Mouse (Mus musculus) liver, embryonic 11.5 days (tissue): Measurements from ENCODE around the gene Zfp385c. TPM values are rescaled to one million over a fixed set of nuclear protein-coding genes. Genes with fewer than 3 reads are reported as not detected.
A peak's percentile ranks its signal among the peaks of the same experiment; 100 is the strongest.

Source experiments
- ATAC-seq: fragments of 200-750 bp; cut with Nextera tagmentation; replicated peaks from 2 replicates; pipeline ENCODE4 v1.8.0; 2017; ENCODE audit warnings: moderate number of reproducible peaks, mild to moderate bottlenecking, moderate TSS enrichment, moderate library complexity; ENCODE audit not compliant: low FRiP score
- DNase-seq: peaks from one replicate; pipeline ENCODE4 v3.0.0-alpha.2; 2017; ENCODE audit warnings: low spot score
- H3K27ac ChIP-seq: fragments of 300-500 bp; sonication (generic); 2 replicates; pipeline ENCODE4 v1.5.1; 2014; ENCODE audit warnings: mild to moderate bottlenecking, low read depth, low read length, control low read depth
- H3K27me3 ChIP-seq: fragments of 300-500 bp; sonication (generic); replicated peaks from 2 replicates; pipeline ENCODE4 v1.6.1; 2014; ENCODE audit warnings: low read length, mixed read lengths; ENCODE audit not compliant: control insufficient read depth, insufficient read depth
- H3K36me3 ChIP-seq: fragments of 300-500 bp; sonication (generic); 2 replicates; pipeline ENCODE4 v1.6.1; 2014; ENCODE audit warnings: mild to moderate bottlenecking, low read length, moderate library complexity, mixed read lengths; ENCODE audit not compliant: control insufficient read depth, insufficient read depth
- H3K4me1 ChIP-seq: fragments of 300-500 bp; sonication (generic); replicated peaks from 2 replicates; pipeline ENCODE4 v1.6.1; 2014; ENCODE audit warnings: low read length, mixed read lengths; ENCODE audit not compliant: control insufficient read depth, insufficient read depth
- H3K4me2 ChIP-seq: fragments of 300-500 bp; sonication (generic); 2 replicates; pipeline ENCODE4 v1.6.1; 2014; ENCODE audit warnings: mild to moderate bottlenecking, control low read depth, moderate library complexity
- H3K4me3 ChIP-seq: fragments of 300-500 bp; sonication (generic); 2 replicates; pipeline ENCODE4 v1.5.1; 2014; ENCODE audit warnings: low read depth, low read length, control low read depth
- H3K9ac ChIP-seq: fragments of 300-500 bp; sonication (generic); 2 replicates; pipeline ENCODE4 v1.6.1; 2014; ENCODE audit warnings: low read depth, low read length, control low read depth
- H3K9me3 ChIP-seq: fragments of 300-500 bp; sonication (generic); 2 replicates; pipeline ENCODE4 v1.6.1; 2016; ENCODE audit warnings: low read length, inconsistent platforms, mixed read lengths; ENCODE audit not compliant: control insufficient read depth
- WGBS: fragments of 180-500 bp; shearing (Covaris S2); extraction: QIAGEN DNeasy Blood & Tissue Kit; methylation state at CpG from one replicate; pipeline ENCODE4 v1.1.7; 2014; 5-methylcytosine and 5-hydroxymethylcytosine counted together
- polyA plus RNA-seq: library from polyadenylated mRNA; unstranded; fragments of >200 nt; fragmentation: Nextera tagmentation; extraction: Ambion mirVana; gene quantifications from 2 replicates; pipeline ENCODE4 v1.2.1, GENCODE M21; 2014

Gene Zfp385c
- polyA plus RNA-seq, 1 experiment from 2014 or later: not detected

DNA sequence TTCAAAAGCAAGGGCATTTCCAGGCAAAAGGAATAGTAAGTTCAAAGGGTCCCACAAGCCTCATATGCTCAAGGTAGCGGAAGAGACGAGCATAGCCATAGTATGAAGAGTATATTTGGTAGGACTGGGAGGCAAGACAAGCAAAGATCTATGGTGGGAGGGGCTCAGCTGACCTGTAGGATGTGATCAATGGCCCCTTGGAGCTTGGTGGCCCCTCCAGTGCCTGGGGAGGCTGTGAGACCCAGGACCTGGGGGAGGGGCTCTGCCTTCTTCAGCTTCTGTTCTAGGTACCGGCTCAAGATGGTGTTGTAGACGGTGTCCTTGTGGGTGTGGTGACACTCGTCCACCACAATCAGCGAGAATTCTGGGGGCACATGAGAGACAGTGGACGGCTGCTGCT lies 10.7 kb upstream of the Zfp385c start:
- no peak for ATAC-seq
- WGBS: 35% methylated on average over 7 of the region's 7 CpGs
- Histone ChIP-seq H3K4me2 (peak overlapping the region; percentile 65), H3K9ac (no peak overlapping the region; the same call in 1 of the 2 replicates), H3K36me3 (peaks cover 18% of the 10 kb centered on the region; the same call in 1 of the 2 replicates), H3K9me3 (no peaks in the 10 kb centered on the region), H3K4me1 (peaks cover 12% of the 10 kb centered on the region), H3K4me3 (peak overlapping the region; percentile 32), H3K27ac (no peak overlapping the region), H3K27me3 (no peaks in the 10 kb centered on the region)
- DNase-seq: no peak

- H3K27me3 ChIP-seq: no peaks in the 10 kb centered on the region
- H3K9ac ChIP-seq: no peak overlapping the region; the same call in 1 of the 2 replicates
- WGBS: 41% methylated on average over 19 of the region's 19 CpGs
- peak overlapping the region; percentile 65 for H3K4me2 ChIP-seq
- peaks cover 13% of the 10 kb centered on the region; the same call in 1 of the 2 replicates for H3K36me3 ChIP-seq
- ATAC-seq (peak; percentile 52; the same call in 1 of the 2 replicates), DNase-seq (no peak)
- peaks cover 12% of the 10 kb centered on the region for H3K4me1 ChIP-seq
- no peaks in the 10 kb centered on the region for H3K9me3 ChIP-seq
- no peak overlapping the region for H3K27ac ChIP-seq
- peak overlapping the region; percentile 32 for H3K4me3 ChIP-seq
Measured at GRCm38 (mm10) chr11:100702081-100702851, 10.0 kb upstream of the Zfp385c start.

DNA sequence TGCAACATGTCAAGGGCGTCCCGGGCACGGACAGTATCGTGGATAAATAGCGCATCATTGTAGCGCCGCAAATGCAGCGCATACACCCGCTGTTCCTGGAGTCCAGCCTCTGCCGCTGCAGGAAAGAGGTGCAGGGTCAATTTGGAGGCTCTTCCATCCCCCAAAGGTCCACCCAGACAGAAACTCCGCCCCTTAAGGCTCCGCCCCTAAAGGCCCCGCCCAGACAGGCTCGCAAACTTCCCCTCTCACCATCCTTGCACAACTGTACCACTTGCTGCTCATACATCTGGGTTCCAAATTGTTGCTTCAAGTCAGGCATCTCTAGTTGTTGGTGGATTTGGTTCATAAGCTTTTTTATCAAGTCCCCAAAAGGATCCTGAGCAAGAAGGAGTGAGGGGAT lies 9.0 kb upstream of the Zfp385c start:
- Histone ChIP-seq H3K27ac (no peak overlapping the region), H3K27me3 (no peaks in the 10 kb centered on the region), H3K4me3 (peak overlapping the region; percentile 22; the same call in 1 of the 2 replicates), H3K36me3 (peaks cover 4% of the 10 kb centered on the region; the same call in 1 of the 2 replicates), H3K9me3 (no peaks in the 10 kb centered on the region), H3K9ac (no peak overlapping the region), H3K4me2 (peak overlapping the region; percentile 56), H3K4me1 (peaks cover 12% of the 10 kb centered on the region)
- 5% methylated on average over 14 of the region's 14 CpGs for WGBS
- DNase-seq (peak; percentile 66), ATAC-seq (peak; percentile 71)

DNA sequence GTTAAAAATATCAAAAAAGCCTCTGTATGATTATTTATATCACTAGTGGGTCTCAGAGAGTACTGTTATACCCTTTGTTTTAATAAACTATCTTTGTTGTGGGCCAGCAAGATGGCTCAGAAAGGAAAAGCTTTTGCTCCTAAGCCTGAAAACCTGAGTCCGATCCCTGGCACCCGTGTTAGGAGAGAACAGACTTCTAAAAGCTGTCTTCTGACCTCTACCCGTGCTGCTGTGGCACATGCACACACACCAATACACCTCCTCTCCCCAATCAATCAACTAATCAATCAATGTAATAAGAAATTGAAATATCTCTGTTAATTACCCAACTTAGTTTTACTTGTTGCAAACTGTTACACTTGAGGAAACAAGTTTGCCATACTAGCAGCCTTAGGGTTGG lies 8.5 kb upstream of the Zfp385c start:
- no peaks in the 10 kb centered on the region for H3K27me3 ChIP-seq
- ATAC-seq (no peak), DNase-seq (no peak)
- H3K9ac ChIP-seq: no peak overlapping the region
- H3K27ac ChIP-seq: no peak overlapping the region
- no peaks in the 10 kb centered on the region for H3K9me3 ChIP-seq
- H3K4me2 ChIP-seq: peak overlapping the region; percentile 56
- H3K4me1 ChIP-seq: peaks cover 12% of the 10 kb centered on the region
- no peak overlapping the region for H3K4me3 ChIP-seq
- WGBS: 78% methylated on average over 3 of the region's 3 CpGs
- H3K36me3 ChIP-seq: no peaks in the 10 kb centered on the region; the same call in 1 of the 2 replicates

DNA sequence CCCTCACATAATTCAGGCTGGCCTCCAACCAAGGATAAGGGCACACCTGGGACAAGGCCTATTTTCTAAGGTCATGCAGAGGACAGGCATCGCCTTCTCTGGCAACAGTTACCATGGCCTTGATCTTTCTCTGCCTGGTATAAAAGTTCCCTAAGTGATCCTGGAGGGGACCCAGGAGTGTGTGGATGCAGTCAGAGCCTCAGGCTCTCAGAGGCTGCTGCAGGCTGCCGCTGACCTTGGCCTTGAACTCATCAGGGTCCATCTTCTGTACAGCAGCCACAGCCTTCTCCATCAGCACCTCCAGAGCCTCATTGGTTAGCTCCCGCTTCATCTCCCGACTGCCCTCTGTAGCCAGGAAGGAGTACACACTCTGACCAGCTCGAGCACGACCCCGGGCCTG lies 5.7 kb upstream of the Zfp385c start:
- no peak overlapping the region for H3K9ac ChIP-seq
- 76% methylated on average over 7 of the region's 7 CpGs for WGBS
- H3K36me3 ChIP-seq: no peaks in the 10 kb centered on the region
- DNase-seq (no peak), ATAC-seq (no peak)
- H3K4me1 ChIP-seq: peaks cover 10% of the 10 kb centered on the region
- no peak overlapping the region for H3K4me3 ChIP-seq
- H3K4me2 ChIP-seq: no peak overlapping the region
- H3K27ac ChIP-seq: no peak overlapping the region
- no peaks in the 10 kb centered on the region for H3K9me3 ChIP-seq
- peaks cover 6% of the 10 kb centered on the region for H3K27me3 ChIP-seq

DNA sequence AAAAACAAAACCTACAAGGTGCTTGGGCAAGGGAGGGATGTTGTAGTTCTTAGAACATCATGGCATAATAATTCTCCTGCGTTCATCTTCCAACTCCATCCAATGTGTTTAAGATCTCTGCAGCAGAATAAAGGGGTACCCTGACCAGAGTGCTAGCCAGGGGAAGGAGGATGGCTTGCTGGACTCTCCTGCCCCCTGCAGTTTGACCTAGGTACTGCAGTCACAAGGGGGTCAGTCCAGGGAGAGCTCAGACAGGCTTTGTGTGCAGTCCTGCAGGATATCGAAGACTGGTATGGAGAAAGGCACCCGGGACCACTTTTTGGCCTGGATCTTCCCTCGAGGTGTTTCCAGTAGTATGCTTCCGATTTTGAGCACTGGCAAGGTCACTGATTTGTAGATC lies 2.7 kb upstream of the Zfp385c start:
- Histone ChIP-seq H3K4me2 (no peak overlapping the region), H3K4me1 (peaks cover 3% of the 10 kb centered on the region; the same call in 1 of the 2 replicates), H3K27ac (no peak overlapping the region), H3K4me3 (no peak overlapping the region), H3K9ac (no peak overlapping the region), H3K36me3 (no peaks in the 10 kb centered on the region), H3K9me3 (no peaks in the 10 kb centered on the region), H3K27me3 (peaks cover 21% of the 10 kb centered on the region)
- WGBS: 28% methylated on average over 5 of the region's 5 CpGs
- DNase-seq (peak; percentile 76), ATAC-seq (no peak)

GRCm38 (mm10) chr11:100693154-100693553 lies 899 bp upstream of the Zfp385c start:
- H3K4me3 ChIP-seq: no peak overlapping the region
- WGBS: 30% methylated on average over 5 of the region's 5 CpGs
- H3K9me3 ChIP-seq: no peaks in the 10 kb centered on the region
- DNase-seq: no peak
- H3K4me2 ChIP-seq: no peak overlapping the region
- no peaks in the 10 kb centered on the region for H3K36me3 ChIP-seq
- H3K9ac ChIP-seq: no peak overlapping the region
- H3K27me3 ChIP-seq: peaks cover 21% of the 10 kb centered on the region
- peaks cover 3% of the 10 kb centered on the region; the same call in 1 of the 2 replicates for H3K4me1 ChIP-seq
- no peak for ATAC-seq
- H3K27ac ChIP-seq: no peak overlapping the region

- WGBS: 71% methylated on average over 7 of the region's 7 CpGs
- Histone ChIP-seq H3K27me3 (peaks cover 24% of the 10 kb centered on the region), H3K9ac (no peak overlapping the region), H3K36me3 (no peaks in the 10 kb centered on the region), H3K4me1 (peaks cover 3% of the 10 kb centered on the region; the same call in 1 of the 2 replicates), H3K4me3 (no peak overlapping the region), H3K9me3 (no peaks in the 10 kb centered on the region), H3K27ac (no peak overlapping the region), H3K4me2 (no peak overlapping the region)
- ATAC-seq: no peak
- DNase-seq: no peak
Measured at GRCm38 (mm10) chr11:100690389-100690788, 1.9 kb downstream of the Zfp385c start.

DNA sequence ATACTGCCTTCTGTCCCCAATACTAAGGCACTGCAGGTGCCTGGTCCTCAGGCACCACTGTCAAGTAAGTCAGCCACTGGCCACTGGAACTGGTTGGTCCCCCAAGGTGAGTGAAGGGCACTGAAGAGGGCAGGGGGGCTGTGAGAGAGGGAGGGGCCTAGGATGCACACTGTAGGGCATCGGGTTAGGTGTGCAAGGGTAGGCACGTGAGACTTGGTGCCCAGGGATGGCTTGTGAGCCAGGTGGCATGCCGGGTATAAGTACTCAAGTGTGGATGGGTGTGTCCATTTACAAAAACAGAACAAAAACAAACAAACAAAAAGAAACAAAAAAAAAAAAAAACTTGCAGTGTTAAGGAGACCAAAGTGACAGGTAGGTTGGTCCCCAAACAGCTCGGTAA lies 3.8 kb downstream of the Zfp385c start:
- H3K4me2 ChIP-seq: no peak overlapping the region
- H3K27ac ChIP-seq: no peak overlapping the region
- ATAC-seq (no peak), DNase-seq (no peak)
- H3K36me3 ChIP-seq: no peaks in the 10 kb centered on the region
- no peak overlapping the region for H3K4me3 ChIP-seq
- H3K27me3 ChIP-seq: peaks cover 23% of the 10 kb centered on the region
- 70% methylated on average over 4 of the region's 4 CpGs for WGBS
- H3K9ac ChIP-seq: no peak overlapping the region
- no peaks in the 10 kb centered on the region for H3K9me3 ChIP-seq
- peaks cover 3% of the 10 kb centered on the region; the same call in 1 of the 2 replicates for H3K4me1 ChIP-seq
